Mouse (Mus musculus) MEL (cell line): Measurements from ENCODE around the gene Eef2.

Experiments used
- CTCF ChIP-seq, 3 experiments: IDR thresholded peaks in 2 of 3; conservative IDR thresholded peaks in 1 of 3; 2 replicates each; pipeline ENCODE4 v1.5.1; 2011 to 2012; ENCODE audit warnings: low read length in 3 of 3, low read depth in 2 of 3, mild to moderate bottlenecking in 2 of 3, improper control_type of control experiment in 1 of 3, inconsistent platforms in 1 of 3, mixed read lengths in 1 of 3, moderate library complexity in 1 of 3; ENCODE audit not compliant: control insufficient read depth in 1 of 3, insufficient read depth in 1 of 3, poor library complexity in 1 of 3, severe bottlenecking in 1 of 3
- EP300 ChIP-seq, 2 experiments: IDR thresholded peaks; 2 replicates each; pipeline ENCODE4 v1.6.1; 2011; ENCODE audit warnings: improper control_type of control experiment in 2 of 2, low read length in 2 of 2, low read depth in 1 of 2, mild to moderate bottlenecking in 1 of 2
- GATA1 ChIP-seq: IDR thresholded peaks from 2 replicates; pipeline ENCODE4 v1.6.1; 2011; ENCODE audit warnings: low read depth, low read length, improper control_type of control experiment
- HCFC1 ChIP-seq: IDR thresholded peaks from 2 replicates; pipeline ENCODE4 v1.6.1; 2012; ENCODE audit warnings: low read depth, mild to moderate bottlenecking, inconsistent platforms, low read length, improper control_type of control experiment, moderate library complexity
- MAZ ChIP-seq: IDR thresholded peaks from 2 replicates; pipeline ENCODE4 v1.6.1; 2012; ENCODE audit warnings: low read depth, mild to moderate bottlenecking, inconsistent platforms, low read length, improper control_type of control experiment
- MYB ChIP-seq: IDR thresholded peaks from 2 replicates; pipeline ENCODE4 v1.6.1; 2011; ENCODE audit warnings: mild to moderate bottlenecking, low read depth, low read length, improper control_type of control experiment
- NRF1 ChIP-seq: IDR thresholded peaks from 2 replicates; pipeline ENCODE4 v1.6.1; 2014; ENCODE audit warnings: low read depth, mild to moderate bottlenecking, inconsistent platforms, low read length, improper control_type of control experiment, moderate library complexity; ENCODE audit not compliant: poor library complexity, insufficient read depth, severe bottlenecking
- POLR2A ChIP-seq, 2 experiments: IDR thresholded peaks; 2 replicates each; pipeline ENCODE4 v1.6.1; 2011 to 2012; ENCODE audit warnings: low read length in 2 of 2, mild to moderate bottlenecking in 2 of 2, control low read depth in 1 of 2, improper control_type of control experiment in 1 of 2, low read depth in 1 of 2, moderate library complexity in 1 of 2; ENCODE audit not compliant: control insufficient read depth in 1 of 2, insufficient read depth in 1 of 2, poor library complexity in 1 of 2
- USF1 ChIP-seq: IDR thresholded peaks from 2 replicates; pipeline ENCODE4 v1.6.1; 2014; ENCODE audit warnings: low read depth, mild to moderate bottlenecking, inconsistent platforms, low read length, improper control_type of control experiment, moderate library complexity
- USF2 ChIP-seq, 2 experiments: IDR thresholded peaks; 2 replicates each; pipeline ENCODE4 v1.6.1; 2011 to 2012; ENCODE audit warnings: improper control_type of control experiment in 2 of 2, low read length in 2 of 2, borderline replicate concordance in 1 of 2, inconsistent platforms in 1 of 2, low read depth in 1 of 2, mild to moderate bottlenecking in 1 of 2; ENCODE audit not compliant: insufficient read depth in 1 of 2

DNA sequence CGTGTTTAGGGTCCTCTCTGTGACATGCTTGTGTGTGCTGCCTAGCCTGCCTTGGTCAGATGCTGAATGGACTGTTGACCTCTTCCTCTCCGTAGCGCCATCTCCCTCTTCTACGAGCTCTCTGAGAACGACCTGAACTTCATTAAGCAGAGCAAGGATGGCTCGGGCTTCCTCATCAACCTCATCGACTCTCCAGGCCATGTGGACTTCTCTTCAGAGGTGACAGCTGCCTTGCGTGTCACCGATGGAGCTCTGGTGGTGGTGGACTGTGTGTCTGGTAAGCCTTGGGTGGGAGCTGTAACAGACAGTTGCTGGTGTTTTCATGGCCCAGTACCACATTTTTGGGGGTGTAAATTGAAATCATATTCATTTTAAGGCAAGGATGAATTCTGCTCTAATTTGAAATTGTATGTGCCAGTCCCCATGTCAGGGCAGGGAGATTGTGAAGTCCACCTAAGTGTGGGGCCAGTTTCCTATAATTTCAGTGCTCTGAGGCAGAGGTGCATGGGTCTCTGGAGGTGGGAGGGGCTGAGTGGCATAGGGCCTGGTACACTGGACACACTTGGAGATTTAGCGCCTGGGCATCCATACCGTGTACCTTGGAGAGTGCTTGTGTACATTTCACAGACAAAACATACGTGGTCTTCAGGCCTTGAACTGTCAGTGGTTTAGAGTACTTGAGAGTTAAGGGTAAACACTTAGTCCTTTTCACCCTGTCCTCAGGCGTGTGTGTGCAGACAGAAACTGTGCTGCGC is 1.7 kb downstream of the Eef2 start:
- TF ChIP-seq MAZ = no peak
- TF ChIP-seq NRF1 = no peak
- TF ChIP-seq USF1 = no peak
- no peak for TF ChIP-seq CTCF (IDR thresholded peaks at IDR 0.05 in 2 of 3, conservative IDR thresholded peaks at IDR 0.05 in 1 of 3; ENCODE audit: control insufficient read depth in 1 of 3, insufficient read depth in 1 of 3, low read depth in 2 of 3, low read length in 3 of 3, poor library complexity in 1 of 3, severe bottlenecking in 1 of 3)
- no peak for TF ChIP-seq EP300 (IDR thresholded peaks at IDR 0.05; ENCODE audit: low read depth in 1 of 2, low read length in 2 of 2)
- 0 out of 2 replicates have a peak, but pooled peaks have one; percentile 15 for TF ChIP-seq HCFC1
- no peak; a peak in 1 of 4 replicates for TF ChIP-seq POLR2A (IDR thresholded peaks at IDR 0.05; ENCODE audit: control insufficient read depth in 1 of 2, insufficient read depth in 1 of 2, low read depth in 1 of 2, low read length in 2 of 2, poor library complexity in 1 of 2)
- no peak for TF ChIP-seq GATA1
- no peak for TF ChIP-seq USF2 (IDR thresholded peaks at IDR 0.05; ENCODE audit: borderline replicate concordance in 1 of 2, insufficient read depth in 1 of 2, low read depth in 1 of 2, low read length in 2 of 2)
- TF ChIP-seq MYB = no peak
